Mouse (Mus musculus): ENCODE results near the gene Samd4.
A peak's percentile ranks its signal among the peaks of the same experiment; 100 is the strongest.

Samd4 gene

DNA sequence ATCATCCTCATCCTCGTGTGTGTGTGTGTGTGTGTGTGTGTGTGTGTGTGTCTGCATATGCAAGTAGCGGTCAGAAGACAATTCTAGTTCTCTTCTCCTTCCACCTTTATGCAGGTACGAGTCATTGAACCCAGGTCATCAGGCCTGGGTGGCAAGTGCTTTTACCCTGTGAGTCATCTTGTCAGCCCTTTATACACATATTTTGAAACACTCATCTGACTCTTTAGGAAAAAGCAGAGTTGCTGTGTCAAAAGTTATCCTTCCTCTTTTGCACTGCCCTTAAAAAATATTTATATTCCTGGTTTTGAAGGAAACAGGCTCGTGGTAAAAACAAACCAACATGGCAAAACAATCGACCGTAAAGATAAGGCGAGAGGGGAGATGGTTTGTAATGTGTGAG, 29.8 kb downstream of the Samd4 start:
- no peak for DNase-seq

DNA sequence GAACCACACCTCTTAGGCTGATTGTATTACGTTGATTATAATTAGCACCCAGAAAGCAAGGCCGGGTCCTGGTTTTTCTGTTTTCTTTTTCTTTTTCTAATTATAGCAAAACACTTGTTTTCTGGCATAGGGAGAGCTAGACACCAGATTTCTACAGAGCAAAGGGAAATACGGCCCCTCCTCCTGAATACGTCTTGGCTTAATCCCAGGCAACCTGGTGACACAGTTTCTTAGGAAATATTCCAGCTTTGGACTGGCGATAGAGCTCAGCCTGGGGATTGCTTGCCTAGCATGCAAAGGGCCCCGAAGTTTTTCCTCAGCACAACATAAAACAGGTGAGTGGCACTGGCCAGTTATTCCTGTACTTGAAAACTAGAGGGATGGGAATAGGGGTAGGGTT, 31.7 kb downstream of the Samd4 start:
- DNase-seq: no peak

DNA sequence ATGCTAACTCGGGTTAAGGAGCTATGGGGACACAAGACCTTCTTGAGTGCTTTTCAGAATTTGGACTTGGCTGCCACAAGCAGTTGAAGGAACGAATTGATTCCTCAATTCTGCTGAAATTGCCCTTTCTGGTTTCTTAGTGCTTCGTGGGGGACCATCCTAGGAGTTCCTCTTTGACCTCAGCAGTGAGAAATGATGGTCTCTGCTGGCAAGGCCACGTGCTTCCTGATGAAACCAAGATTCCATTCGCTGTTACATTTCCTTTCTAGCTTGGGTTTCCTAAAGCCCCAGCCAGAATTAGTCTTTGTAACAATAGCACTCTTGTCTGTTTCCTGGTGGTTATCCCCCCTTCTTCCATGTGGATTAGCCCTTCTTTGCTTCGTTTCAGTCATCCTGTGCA, 32.9 kb downstream of the Samd4 start:
- DNase-seq: no peak

DNA sequence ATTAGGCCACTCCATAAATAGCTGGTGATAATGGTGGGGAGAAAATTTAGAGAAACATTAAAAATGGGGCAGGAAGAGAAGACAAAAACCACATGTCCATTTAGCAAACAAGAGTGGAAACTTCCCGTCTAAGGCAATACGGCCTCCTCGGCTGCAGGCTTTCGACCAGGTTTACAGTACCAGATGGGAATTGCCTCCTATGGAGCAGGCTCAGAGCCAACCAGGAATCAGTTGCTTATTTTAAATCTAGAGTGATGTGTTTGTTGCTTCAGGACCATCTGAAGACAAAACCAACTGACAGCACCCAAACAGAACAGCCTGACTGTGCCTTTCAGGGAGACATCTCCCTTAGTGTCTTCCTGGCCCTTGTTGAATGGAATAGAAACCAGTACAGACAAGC, 33.9 kb downstream of the Samd4 start:
- no peak for DNase-seq

DNA sequence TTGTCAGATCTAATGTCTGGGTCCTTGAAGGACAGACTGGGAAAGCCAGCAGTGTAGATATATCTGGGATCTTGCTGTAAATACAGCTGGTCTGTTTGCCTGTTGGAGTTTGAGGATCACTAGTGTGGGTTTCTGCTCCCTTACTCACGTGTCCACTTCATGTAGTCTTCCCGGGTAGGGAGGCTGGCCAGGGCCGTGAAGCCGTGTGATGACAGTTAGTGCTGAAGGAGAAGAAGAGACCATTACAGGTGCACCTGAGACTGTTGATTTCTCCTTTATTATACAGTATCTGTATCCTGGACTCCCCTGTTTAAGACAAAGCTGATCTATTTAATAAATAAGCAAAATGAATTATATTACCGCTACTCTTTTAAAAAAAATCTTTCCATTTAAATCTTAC, 34.5 kb downstream of the Samd4 start:
- DNase-seq: no peak

DNA sequence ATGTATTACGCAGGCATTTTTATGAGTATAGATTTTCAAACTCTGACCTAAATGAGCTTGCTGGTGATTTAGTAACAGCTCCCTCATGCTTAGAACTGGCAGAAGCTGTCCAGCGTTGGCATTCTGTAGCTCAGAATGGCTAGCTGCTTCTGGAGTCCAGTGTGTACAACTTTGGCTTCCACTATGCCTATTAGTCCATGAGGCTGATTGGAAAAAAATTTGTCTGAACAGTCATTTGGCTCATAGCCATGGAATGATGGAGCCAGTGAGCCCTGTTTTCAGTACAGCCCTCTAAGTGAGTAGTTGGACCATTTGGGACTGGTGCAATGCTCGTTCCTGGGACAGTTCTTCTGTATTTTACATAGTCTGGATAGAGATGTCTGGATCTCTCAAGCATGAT, 34.9 kb downstream of the Samd4 start:
- no peak for DNase-seq

DNA sequence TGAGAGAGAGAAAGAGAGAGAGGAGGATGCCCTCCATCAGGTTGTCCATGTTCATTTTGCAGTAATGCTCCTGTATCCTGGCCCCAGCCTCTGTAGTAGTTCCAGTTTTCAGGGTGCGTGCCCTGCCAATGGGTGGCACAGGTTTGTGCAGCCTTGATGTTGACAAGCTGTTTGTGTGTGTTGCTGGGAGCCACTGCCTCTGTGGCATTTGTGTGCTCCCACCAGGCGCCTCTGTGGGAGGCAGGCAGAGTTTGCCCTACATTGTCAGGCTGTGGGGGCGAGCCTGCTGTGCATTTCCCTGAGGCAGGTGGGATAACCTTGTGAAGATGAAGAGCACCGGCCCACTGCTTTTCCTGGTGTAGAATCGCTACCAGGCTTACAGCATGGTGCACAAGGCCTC, 37.8 kb downstream of the Samd4 start:
- DNase-seq: no peak

DNA sequence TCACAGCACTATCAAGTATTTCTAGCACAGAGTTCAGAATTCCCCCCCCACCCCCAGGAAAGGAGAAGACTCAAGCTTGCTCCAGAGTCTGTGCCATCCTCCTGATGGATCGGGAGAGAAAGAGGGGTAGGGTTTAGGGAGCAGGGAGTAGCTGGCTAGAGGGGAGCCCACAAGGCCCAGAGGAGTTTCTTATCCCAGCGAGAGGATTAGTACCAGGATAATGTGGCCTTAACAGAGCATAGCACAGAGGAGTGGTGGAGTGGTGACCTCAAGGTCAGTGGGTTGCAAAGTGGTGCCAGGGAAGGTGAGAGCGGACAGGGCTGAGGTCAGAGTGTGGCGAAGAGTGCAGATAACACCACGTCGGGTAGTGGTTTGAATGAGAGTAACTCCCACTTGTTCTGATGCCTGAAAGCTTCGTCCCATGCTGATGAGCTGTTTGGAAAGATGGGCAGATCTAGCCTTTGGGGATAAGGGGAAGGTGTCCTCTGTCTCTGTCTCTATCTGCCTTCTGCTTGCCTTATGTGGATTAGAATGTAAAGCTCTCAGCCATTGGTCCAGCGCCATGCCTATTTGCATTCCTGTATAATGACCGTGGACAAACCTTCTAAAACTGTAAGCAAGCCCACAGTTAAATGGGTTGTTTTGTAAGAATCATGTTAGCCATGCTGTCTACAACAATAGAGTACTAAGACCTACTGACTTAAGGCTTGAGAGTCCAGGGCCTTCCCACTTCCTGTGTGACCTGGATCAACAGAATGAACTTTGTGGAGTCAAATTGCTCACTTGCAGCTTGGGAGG, 38.7 kb downstream of the Samd4 start:
- no peak for DNase-seq

DNA sequence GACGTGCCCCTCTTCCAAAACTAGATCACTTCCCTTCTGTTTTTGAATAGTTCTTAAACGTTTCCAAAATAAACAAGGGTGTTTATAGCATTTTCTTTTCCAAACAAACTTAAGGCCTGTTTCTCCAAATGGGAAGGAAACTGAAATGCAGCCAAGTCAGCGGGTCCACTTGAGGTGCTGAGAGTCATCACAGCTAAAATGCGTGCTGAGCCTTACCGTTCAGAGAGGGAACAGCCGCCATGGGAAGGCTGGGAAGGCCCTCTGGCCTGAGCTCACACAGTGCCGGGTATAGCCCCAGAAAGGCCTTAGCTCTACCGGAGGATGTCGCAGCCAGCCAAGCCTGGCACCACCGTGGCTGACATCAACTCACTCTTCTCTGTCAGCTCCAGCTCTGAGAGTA, 41.3 kb downstream of the Samd4 start:
- no peak for DNase-seq

DNA sequence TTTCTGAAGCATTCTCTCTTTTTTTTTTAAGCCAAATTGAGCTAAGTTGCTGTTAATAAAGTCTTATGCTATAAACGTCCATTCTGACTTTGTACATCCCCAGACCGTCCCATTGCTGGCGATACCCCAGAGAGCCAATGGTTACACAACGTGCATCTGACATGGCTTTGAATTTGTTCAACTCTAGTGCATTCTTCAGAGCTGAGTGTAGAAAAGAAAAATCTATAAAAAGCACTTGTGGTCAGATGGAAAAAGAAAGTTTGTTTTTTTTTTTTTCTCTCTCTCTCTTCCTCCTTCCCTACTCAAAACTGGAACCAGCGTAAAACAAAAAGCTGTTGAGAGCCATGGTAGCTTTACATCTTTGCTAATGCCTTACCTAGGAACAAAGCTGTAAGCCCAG, 41.8 kb downstream of the Samd4 start:
- DNase-seq: no peak

DNA sequence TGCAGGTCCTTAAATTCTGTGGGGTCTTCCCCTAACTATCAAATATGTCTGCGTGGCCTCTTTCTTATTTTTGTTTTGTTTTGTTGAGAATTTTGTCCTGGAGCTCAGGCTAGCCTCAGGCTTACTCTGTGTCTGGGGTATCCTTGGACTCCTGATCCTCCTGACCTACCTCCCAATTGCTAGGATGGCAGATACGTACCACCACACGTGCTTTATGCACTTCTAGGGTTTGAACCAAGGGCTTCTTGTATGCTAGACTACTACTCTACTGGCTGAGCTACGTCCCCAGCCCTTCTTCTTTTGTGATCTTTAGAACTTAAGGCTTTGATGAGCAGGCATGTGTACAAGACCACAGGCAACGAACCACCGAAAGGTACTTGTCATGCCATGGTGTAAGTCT, 45.9 kb downstream of the Samd4 start:
- no peak for DNase-seq

DNA sequence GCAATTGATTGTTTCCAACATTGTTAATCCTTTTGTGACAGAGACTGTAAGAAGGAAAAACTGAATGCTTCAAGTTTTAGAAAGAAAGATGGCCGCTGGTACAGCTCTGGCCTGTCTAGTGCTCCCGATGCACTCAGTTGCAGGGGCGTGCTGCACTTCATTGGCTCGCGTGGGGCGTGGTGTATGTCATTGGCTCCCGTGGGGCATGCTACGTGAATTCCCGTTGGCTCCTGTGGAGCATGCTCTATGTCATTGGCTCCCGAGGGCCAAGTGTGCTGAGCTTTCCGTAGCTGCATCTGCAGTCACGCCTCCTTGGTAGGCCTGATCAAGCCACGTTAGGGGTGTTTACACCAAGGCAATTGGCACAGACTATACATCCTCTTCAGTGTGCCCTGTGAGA, 49.5 kb downstream of the Samd4 start:
- DNase-seq: no peak

DNA sequence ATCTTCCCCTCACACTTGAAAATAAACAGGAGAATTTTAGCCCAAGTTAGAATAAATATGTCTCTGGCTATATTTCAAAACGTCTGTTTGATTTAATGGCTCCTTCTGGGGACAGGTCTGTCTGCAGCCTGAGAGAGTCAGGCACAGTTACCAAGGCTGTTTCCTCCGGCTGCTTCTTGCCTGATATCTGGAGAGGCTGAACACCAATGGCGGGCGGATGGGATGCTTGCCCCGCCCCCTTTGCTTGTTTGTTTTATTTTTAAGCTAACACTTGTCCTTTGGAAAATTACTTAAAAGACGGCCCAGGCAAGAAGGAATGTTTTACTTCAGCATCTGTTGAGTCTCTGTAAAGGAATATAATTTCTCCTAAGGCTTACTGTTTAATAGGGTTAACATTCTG, 50.1 kb downstream of the Samd4 start:
- no peak for DNase-seq

DNA sequence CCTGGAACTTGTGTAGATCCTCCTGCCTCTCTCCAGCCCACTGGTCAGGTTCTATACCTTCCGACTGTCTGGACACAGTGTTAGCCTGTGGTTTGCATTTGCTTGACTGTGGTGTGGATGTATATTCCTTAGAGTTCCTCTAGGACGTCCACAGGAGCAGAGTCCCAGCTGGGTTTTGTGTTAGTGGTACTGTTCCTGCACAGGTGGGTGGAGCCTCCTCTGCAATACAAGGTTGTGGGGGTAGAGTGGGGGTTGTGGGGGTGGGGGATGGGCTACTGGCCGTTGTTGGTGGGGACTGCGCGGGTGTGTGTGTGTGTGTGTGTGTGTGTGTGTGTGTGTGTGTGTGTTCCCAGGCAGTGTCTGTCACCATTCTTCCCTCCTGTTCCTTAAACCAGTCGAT, 58.4 kb downstream of the Samd4 start:
- no peak for DNase-seq

DNA sequence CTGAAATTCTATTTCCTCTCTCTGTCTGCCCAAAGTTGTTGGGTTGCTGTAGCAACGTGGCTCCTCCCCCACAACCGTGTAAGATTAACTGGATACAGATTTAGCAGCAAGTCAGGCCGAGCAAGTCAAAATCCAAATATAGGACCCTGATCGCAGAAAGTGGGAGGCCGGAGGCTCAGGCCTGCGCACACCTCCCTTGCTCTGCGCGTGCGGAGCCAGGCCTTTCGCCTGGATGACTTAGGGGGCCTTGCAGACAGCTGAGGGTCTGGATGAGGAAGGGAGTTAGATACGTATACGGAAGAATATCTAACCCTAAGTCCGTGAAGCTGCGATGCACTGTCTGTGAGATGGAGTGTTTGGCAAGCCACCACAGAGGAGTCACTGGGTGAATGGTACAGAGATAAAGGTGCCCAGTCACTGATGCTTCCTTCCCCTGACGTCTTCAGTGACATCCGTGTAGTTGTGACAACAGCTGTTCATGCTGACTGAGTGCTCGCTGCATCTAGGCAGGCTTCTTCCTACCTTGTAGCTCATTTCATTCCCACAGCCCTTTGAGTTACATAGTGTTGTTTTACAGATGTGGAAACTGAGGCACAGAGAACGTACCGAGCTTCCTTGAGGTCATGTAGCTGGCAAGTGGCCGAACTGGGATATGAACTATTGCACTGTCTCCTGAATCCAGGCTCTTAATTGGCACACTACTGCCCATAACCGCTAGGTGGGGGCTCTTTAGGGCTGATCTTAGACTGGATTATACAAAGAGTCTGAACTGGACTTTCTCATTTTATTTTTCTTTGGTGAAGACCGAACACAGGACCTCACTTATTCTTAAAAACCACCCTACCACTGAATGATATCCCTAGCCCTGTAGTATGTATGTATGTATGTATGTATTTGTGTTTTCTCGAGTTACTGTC, 59.5 kb downstream of the Samd4 start:
- DNase-seq: peak; percentile 38

DNA sequence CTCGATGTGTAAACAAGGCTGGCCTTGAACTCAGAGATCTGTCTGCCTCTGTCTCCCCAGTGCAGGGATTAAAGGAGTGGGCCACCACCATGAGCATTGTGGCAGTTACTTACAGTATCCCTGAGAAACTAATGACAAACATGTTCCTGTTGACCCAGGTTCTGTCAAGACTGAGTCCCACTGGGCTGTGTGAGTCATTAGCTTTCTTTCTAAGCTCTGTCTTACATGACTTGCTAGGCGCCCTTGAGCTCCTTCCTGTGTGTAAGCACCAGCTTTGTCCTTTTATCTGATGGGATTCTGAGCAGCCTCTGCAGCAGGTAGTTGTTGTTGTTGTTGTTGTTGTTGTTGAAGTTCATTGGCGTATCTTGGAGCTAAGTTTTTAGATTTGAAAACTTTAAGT, 61.8 kb downstream of the Samd4 start:
- no peak for DNase-seq

DNA sequence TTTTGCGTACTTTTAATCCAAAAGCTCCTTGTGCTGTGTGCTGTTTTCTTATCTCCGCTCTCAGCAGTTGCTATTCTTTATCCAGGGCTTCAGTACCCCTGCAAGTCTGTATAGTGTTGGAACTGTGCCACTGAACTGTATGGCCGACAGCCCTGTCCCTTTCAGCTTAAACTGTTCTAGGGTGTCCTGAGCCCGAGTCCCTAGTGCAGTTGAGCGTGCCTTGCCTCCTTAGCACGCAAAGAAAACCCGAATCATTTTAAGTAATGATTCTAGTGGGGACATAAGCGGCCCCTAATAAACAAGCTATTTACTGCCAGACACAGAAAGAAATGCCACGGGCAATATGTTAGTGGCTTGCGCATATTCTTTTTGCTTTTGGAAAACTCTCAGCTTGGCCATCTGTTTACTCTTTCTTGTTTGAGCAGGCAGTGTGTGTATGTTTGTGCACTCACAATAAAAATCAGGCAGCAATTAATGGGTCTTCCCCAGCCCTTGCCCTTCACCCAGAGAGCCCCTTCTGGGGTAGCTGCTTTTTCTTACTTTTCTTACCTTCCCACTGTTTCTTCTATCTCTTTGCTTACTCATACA, 63.3 kb downstream of the Samd4 start:
- no peak for DNase-seq

DNA sequence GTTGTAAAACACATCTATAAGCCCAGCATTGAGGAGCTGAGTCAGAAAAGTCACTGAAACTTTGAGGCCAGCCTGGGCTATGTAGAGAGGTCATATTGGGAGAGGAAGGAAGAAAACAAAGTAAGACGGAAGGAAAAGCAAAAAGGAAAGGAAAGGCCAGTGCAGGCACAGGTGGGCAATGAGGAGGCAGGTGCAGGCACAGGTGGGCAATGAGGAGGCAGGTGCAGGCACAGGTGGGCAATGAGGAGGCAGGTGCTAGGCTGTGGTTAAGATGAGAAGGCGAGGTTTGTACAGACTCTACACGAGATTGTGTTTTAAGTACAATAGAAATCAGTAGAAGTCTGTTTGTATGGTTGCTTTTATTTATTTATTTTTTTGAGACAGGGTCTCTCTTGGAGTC, 65.0 kb downstream of the Samd4 start:
- DNase-seq: no peak

DNA sequence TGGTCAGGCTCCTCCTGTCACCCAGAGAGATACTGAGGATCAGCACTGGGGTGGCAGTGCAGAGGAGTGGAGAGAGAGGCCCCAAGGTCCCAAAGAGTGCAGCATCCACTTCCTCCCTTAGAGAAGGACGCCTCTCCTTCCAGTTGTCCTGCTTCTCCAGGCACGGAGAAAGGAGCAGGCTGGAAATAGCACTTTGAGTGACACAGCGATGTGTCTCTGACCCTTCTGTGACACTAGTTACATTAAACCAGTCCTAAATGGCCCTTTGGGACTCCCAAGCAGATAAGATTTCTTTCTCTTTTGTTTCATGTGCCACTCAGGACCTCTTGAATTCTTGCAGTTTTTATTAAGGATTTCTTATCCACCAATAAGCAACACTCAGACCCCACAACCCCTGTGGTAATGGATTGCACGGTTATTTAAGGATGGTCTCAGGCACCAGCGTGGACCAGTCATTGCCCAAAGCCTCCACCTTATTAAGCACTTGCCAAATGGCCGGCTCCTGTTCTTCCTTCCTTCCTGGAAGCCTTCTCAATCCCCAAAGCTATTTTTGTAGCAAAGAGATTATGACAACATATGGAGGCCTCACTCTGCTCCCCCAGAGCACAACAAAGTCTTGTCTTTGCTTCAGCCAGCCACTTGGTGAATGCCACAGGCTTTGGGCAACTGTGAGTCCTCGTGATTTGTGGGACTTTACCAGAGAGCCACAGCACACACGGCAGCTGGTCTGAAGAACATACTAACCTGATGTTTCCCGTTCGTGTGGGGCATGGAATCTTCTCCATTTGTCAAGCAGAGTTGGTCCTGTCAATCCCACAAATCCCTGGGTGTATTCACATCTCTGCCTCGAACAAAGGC, 68.1 kb downstream of the Samd4 start:
- DNase-seq: peak; percentile 34

DNA sequence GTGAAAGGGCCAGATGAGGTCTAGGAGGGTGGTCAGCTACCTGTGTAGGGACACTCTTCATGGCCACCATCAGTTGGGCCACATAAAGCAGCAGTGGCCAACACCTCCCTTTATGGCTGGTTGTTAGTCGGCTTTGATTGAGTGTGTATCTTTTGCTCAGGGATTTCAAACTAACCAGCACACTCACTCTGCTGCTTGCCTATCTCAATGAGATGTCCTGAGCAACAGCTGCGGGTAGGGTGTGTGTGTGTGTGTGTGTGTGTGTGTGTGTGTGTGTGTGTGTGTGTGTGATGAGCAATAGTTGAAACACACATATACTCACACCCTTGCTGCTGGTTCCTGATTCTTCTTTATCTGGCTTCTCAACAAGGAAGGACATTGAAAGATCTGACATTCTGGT, 69.6 kb downstream of the Samd4 start:
- no peak for DNase-seq

DNA sequence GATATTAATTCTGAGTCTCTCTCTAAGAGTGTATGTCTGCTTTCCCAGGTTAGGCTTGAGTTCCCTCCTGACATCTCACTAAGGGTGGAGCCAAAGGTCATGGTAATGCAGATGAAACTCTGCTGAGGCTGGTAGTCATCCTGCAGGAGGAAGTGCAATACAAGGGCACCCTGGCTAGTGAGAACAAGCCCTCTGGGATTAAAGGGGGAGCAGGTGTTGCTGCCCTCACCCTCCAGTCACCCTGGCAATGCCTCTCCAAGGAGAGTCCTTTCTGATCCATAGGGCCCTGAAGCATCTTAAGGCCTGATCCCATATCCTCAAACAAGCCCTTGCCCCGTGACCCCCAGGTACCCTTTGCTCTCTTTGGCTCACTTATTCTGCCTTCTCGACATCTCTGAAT, 72.5 kb downstream of the Samd4 start:
- no peak for DNase-seq

DNA sequence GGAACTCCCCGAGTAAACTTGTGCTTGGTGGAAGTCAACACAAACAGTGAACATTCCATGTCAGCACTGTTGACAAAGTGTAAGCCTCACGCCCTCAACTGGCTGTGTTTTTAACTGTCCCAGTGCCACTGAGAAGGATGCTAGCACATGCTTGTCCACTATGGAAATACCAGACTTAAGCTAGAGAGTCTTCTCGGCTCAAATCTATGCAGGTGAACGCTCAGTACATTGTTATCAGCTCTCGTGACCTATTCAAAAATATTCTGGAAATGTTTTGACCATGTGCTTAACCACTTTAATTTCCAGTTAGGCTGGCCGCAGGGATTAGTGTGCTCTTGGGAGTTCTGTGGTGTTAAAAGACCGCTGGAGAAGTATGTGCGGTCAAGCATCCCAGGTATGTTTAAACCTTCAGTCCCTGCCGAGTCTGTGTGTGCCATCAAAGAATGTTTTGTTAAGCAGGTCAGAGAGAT, 73.0 kb downstream of the Samd4 start:
- no peak for DNase-seq

DNA sequence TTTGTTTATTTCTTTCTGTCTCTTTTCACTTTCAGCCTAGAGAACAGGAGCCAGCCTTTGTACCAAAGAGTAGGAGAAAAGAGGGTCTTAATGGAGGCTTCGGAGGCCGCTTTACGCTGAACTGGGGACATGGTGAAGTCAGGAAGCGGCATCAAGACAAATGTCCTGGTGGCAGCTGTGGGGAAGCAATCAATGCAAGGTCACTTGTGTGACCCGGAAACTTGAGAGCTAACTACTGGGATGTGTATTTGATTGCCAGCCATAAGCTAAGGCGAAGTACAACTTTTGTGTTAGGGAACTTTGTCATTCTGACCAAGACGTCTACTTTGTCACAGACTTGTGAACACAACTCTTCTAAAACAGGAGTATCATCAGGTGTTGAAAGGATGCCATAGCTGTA, 73.5 kb downstream of the Samd4 start:
- no peak for DNase-seq
